Mouse (Mus musculus) hindbrain, embryonic 12.5 days (tissue): ENCODE measurements around the gene Chrnd. TPM values are rescaled to one million over a fixed set of nuclear protein-coding genes. Genes with fewer than 3 reads are reported as not detected.
A peak's percentile ranks its signal among the peaks of the same experiment; 100 is the strongest.

Experiments
- ATAC-seq: fragments of 200-750 bp; cut with Nextera tagmentation; 2 replicates; pipeline ENCODE4 v1.8.0; 2017; ENCODE audit warnings: moderate TSS enrichment; ENCODE audit not compliant: low FRiP score
- H3K27ac ChIP-seq: fragments of 300-500 bp; sonication (generic); 2 replicates; pipeline ENCODE4 v1.5.1; 2016; ENCODE audit warnings: mild to moderate bottlenecking
- H3K27me3 ChIP-seq: fragments of 300-500 bp; sonication (generic); 2 replicates; pipeline ENCODE4 v1.6.1; 2016; ENCODE audit warnings: mild to moderate bottlenecking
- H3K36me3 ChIP-seq: fragments of 300-500 bp; sonication (generic); 2 replicates; pipeline ENCODE4 v1.6.1; 2016; ENCODE audit warnings: mild to moderate bottlenecking
- H3K4me1 ChIP-seq: fragments of 300-500 bp; sonication (generic); 2 replicates; pipeline ENCODE4 v1.6.1; 2016
- H3K4me2 ChIP-seq: fragments of 300-500 bp; sonication (generic); replicated peaks from 2 replicates; pipeline ENCODE4 v1.6.1; 2016; ENCODE audit warnings: mild to moderate bottlenecking
- H3K4me3 ChIP-seq: fragments of 300-500 bp; sonication (generic); 2 replicates; pipeline ENCODE4 v1.5.1; 2016; ENCODE audit warnings: mild to moderate bottlenecking
- H3K9ac ChIP-seq: fragments of 300-500 bp; sonication (generic); 2 replicates; pipeline ENCODE4 v1.6.1; 2016; ENCODE audit warnings: mild to moderate bottlenecking, moderate library complexity
- H3K9me3 ChIP-seq: fragments of 300-500 bp; sonication (generic); replicated peaks from 2 replicates; pipeline ENCODE4 v1.6.1; 2016; ENCODE audit warnings: mild to moderate bottlenecking
- WGBS: fragments of 180-500 bp; shearing (Covaris S2); methylation state at CpG from one replicate; pipeline ENCODE4 v1.1.7; 2016; 5-methylcytosine and 5-hydroxymethylcytosine counted together
- polyA plus RNA-seq: library from polyadenylated mRNA; unstranded; fragments of >200 nt; fragmentation: Nextera tagmentation; extraction: Ambion mirVana; gene quantifications from 2 replicates; pipeline ENCODE4 v1.2.1, GENCODE M21; 2016

Gene Chrnd
- polyA plus RNA-seq, 1 experiment from 2014 or later = 0.14 TPM

- Histone ChIP-seq H3K36me3 (no peaks in the 10 kb centered on the region), H3K27me3 (no peaks in the 10 kb centered on the region), H3K9me3 (no peaks in the 10 kb centered on the region), H3K27ac (no peak overlapping the region), H3K9ac (no peak overlapping the region), H3K4me2 (peak overlapping the region; percentile 34), H3K4me1 (no peaks in the 10 kb centered on the region), H3K4me3 (no peak overlapping the region)
- WGBS = 32% methylated on average over 22 of the region's 22 CpGs
- ATAC-seq = peak; percentile 85
Observed at GRCm38 (mm10) chr1:87245929-87246815, 55.8 kb downstream of the Chrnd start.

Other genes starting within 250 kb of the Chrnd start
- not detected in 2 replicates for gene Alppl2, start 100.7 kb upstream of the Chrnd start, polyA plus RNA-seq
- gene Alpi, start 89.0 kb upstream of the Chrnd start, polyA plus RNA-seq = not detected in 2 replicates
- gene Akp3, start 65.6 kb upstream of the Chrnd start, polyA plus RNA-seq = not detected in 2 replicates
- 29.2 and 33.6 TPM in 2 replicates for gene Ecel1, start 34.1 kb upstream of the Chrnd start, polyA plus RNA-seq
- gene Prss56, start 7.3 kb upstream of the Chrnd start, polyA plus RNA-seq = 3.6 and 9.3 TPM in 2 replicates
- gene Chrng, start 14.1 kb downstream of the Chrnd start, polyA plus RNA-seq = 0.90 and 3.0 TPM in 2 replicates
- gene Eif4e2, start 23.3 kb downstream of the Chrnd start, polyA plus RNA-seq = 148 and 150 TPM in 2 replicates
- 0.40 TPM in 2 replicates for gene Efhd1, start 73.8 kb downstream of the Chrnd start, polyA plus RNA-seq
- gene Gigyf2, start 136.4 kb downstream of the Chrnd start, polyA plus RNA-seq = 66.4 and 68.0 TPM in 2 replicates
- 11.8 and 12.0 TPM in 2 replicates for gene Kcnj13, start 204.1 kb downstream of the Chrnd start, polyA plus RNA-seq